Mouse (Mus musculus): ENCODE measurements around the gene Dguok. TPM values are rescaled to one million over a fixed set of nuclear protein-coding genes. Genes with fewer than 3 reads are reported as not detected.

Dguok gene
- polyA plus RNA-seq, 1 experiment from 2014 or later: 68.8 TPM

DNA sequence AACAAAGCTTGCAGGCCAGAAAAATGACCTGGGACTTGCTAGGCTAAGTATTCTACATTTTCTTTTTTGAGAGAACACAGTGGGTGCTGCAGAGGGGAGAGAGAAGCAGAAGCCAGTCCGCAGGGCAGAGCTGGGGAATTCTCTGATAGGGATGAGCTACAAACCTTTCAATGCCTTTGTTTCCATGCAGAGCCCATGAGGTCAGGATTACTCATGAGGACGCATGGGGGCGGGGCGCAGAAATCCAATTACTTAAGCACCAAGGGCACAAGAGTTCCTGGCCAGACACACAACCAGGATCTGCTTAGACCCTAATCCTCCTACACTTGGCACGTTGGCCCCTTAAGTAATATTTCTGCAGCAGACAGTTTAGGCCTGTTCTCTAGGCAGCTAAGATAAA, 71.6 kb downstream of the Dguok start:
- Histone ChIP-seq H3K9me3 (no peaks in the 10 kb centered on the region), H3K4me3 (0 out of 2 replicates have a peak overlapping the region, but pooled peaks have one; percentile 21), H3K27me3 (ENCODE audit: insufficient read depth, poor library complexity, severe bottlenecking) (no peaks in the 10 kb centered on the region), H3K27ac (peak overlapping the region; percentile 84), H3K4me1 (replicated peaks) (peaks cover 76% of the 10 kb centered on the region), H3K36me3 (peaks cover 83% of the 10 kb centered on the region)
- 36% methylated on average over 5 of the region's 5 CpGs for WGBS
- DNase-seq (ENCODE audit: low spot score): peak; percentile 51

DNA sequence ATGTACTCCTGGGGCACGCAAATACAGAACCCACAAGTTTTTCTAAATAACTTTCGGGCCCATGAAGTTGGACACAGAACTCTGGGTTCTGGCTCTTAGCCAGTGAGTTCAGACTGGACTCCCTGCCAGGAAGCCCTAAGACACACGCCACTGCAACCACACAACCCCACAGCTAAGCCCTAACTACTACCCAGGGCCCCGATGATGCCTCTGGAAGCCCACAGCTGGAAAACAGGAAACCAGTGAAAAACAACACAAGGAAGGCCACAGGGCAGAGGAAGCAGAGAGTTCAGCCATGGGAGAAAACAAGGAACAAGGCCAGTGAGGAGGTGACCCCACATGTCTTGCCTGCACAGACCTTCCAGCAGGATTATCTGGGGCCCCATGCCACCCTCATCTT, 73.2 kb downstream of the Dguok start:
- 89% methylated on average over 4 of the region's 4 CpGs for WGBS
- H3K27me3 ChIP-seq (ENCODE audit: insufficient read depth, poor library complexity, severe bottlenecking): no peaks in the 10 kb centered on the region
- no peak overlapping the region for H3K4me3 ChIP-seq
- H3K4me1 ChIP-seq (replicated peaks): peaks cover 74% of the 10 kb centered on the region
- H3K27ac ChIP-seq: no peak overlapping the region
- peaks cover 81% of the 10 kb centered on the region for H3K36me3 ChIP-seq
- no peaks in the 10 kb centered on the region for H3K9me3 ChIP-seq
- no peak for DNase-seq (ENCODE audit: low spot score)

DNA sequence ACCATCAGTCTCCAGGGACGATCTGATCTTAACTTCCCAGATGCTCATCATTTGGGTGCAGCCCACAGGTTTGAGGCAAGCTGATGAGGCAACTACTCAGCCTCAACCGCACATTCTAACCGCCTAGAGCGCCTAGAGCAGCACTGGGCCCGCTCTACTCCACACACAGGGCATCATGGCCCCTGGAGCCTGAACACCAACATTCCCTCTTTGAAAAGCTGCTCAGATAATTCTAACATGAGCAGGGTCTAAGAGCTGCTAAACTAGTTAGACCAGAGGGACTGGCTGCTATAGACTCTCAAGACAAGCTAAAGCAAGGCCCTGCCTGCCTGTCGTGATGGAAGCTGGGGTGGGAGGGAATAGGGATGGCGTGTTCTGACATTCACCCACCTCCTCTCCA, 73.8 kb downstream of the Dguok start:
- Histone ChIP-seq H3K36me3 (peaks cover 81% of the 10 kb centered on the region), H3K9me3 (no peaks in the 10 kb centered on the region)
- WGBS: 83% methylated on average over 7 of the region's 7 CpGs

More for the DNA sequence above, 73.8 kb downstream of the Dguok start:
- DNase-seq (ENCODE audit: low spot score): no peak
- Histone ChIP-seq H3K27ac (peak overlapping the region; percentile 40; the same call in 1 of the 2 replicates), H3K4me1 (replicated peaks) (peaks cover 74% of the 10 kb centered on the region), H3K27me3 (ENCODE audit: insufficient read depth, poor library complexity, severe bottlenecking) (no peaks in the 10 kb centered on the region), H3K4me3 (no peak overlapping the region)

Other genes with a start within 250 kb of the Dguok start
- gene Mthfd2, start 181.1 kb downstream of the Dguok start, polyA plus RNA-seq (2016; fragmentation: Nextera tagmentation; extraction: Ambion mirVana): 43.6 and 61.8 TPM in 2 replicates
- 50.1 and 58.6 TPM in 2 replicates for gene Mob1a, start 181.0 kb downstream of the Dguok start, polyA plus RNA-seq (2016; fragmentation: Nextera tagmentation; extraction: Ambion mirVana)
- gene Bola3, start 157.8 kb downstream of the Dguok start, polyA plus RNA-seq (2016; fragmentation: Nextera tagmentation; extraction: Ambion mirVana): 138 and 158 TPM in 2 replicates
- 51.1 and 56.5 TPM in 2 replicates for gene Tet3, start 47.9 kb downstream of the Dguok start, polyA plus RNA-seq (2016; fragmentation: Nextera tagmentation; extraction: Ambion mirVana)
- 0.92 and 2.1 TPM in 2 replicates for gene Actg2, start 29.3 kb upstream of the Dguok start, polyA plus RNA-seq (2016; fragmentation: Nextera tagmentation; extraction: Ambion mirVana)
- gene Stambp, start 65.8 kb upstream of the Dguok start, polyA plus RNA-seq (2016; fragmentation: Nextera tagmentation; extraction: Ambion mirVana): 17.5 and 24.3 TPM in 2 replicates
- 0.10 TPM in 1 of 2 replicates, not detected in the other for gene Clec4f, start 149.2 kb upstream of the Dguok start, polyA plus RNA-seq (2016; fragmentation: Nextera tagmentation; extraction: Ambion mirVana)
- gene Cd207, start 170.9 kb upstream of the Dguok start, polyA plus RNA-seq (2016; fragmentation: Nextera tagmentation; extraction: Ambion mirVana): not detected in 2 replicates
- gene Vax2, start 204.3 kb upstream of the Dguok start, polyA plus RNA-seq (2016; fragmentation: Nextera tagmentation; extraction: Ambion mirVana): 0.60 and 0.86 TPM in 2 replicates
- not detected in 2 replicates for gene Atp6v1b1, start 236.0 kb upstream of the Dguok start, polyA plus RNA-seq (2016; fragmentation: Nextera tagmentation; extraction: Ambion mirVana)